Comparison of ENCODE assay signal across 16 mouse cellular contexts in the genomic region with DNA sequence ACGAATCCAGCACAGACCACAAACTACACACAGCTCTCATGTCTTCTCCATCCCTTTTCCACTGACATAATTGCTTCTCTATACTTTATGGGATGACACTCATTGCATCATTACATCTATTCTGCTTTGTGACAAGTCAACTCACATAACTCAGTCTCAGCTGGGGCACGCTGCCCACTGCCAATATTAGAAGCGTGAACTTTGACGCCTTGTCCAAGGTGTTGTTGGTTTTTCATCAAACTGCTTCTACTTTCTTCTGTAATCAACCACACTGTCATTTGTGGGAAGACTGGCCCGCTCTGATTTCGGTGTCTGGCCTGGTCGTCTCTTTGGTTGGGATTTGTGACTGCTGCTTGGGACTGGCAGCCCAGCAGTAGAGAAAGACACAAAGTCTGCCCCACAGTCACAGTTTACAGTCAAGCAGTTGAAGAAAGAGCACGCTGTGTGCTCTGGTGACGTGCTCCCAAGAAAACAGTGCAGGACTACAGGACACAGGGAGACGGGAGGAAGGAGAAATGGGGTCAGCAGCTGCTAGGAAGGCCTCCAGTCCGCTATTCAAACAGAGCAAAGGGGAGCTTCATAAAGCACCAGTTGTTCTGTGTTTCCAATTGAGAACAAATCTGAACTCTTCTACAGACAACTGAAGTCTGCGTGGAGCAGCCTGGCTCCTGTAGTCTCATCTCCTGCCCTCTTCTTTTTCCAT.
DNase-seq lines count a peak whose midpoint lies in the region; ATAC-seq and TF ChIP-seq lines count a peak whose summit lies in the region.
"Had no signal": no experiment of that assay in that cellular context is flagged by ENCODE, and none has a peak within 500 bp of the region (broad histone marks: within the 10 kb centered on the region; RNA-seq: fewer than 3 reads in every experiment).

No protein-coding gene starts in this region.

- no peak for TF ChIP-seq CTCF in hindbrain, postnatal 0 days (IDR thresholded peaks at IDR 0.05; ENCODE audit: low read depth)
- no peak for TF ChIP-seq CTCF in liver, adult 2 months (IDR thresholded peaks at IDR 0.05; ENCODE audit: low read depth, low read length)
- no peak for TF ChIP-seq CTCF in bone marrow, adult 2 months (IDR thresholded peaks at IDR 0.05; ENCODE audit: control insufficient read depth, insufficient read depth, low read length)

- no peak for TF ChIP-seq POLR2A in liver, adult 2 months (IDR thresholded peaks at IDR 0.05; ENCODE audit: extremely low read depth, insufficient read depth, low read length)
- no peak for TF ChIP-seq POLR2A in bone marrow, adult 2 months (IDR thresholded peaks at IDR 0.05; ENCODE audit: borderline replicate concordance, control insufficient read depth, low read depth, low read length)

- H3K27ac ChIP-seq in hindbrain, postnatal 0 days: peak overlapping the region; percentile 36; the same call in 1 of the 2 replicates
- H3K27ac ChIP-seq in hindbrain, embryonic 13.5 days: no peak overlapping the region
- no peak overlapping the region for H3K27ac ChIP-seq in liver, adult 2 months (replicated peaks; ENCODE audit: insufficient read depth, low read depth, low read length)
- no peak overlapping the region for H3K27ac ChIP-seq in liver, embryonic 11.5 days (ENCODE audit: low read depth, low read length)
- 0 out of 2 replicates have a peak overlapping the region, but pooled peaks have one; percentile 37 for H3K27ac ChIP-seq in bone marrow, adult 2 months (ENCODE audit: control insufficient read depth, insufficient read depth, low read depth, low read length, poor library complexity)
- H3K27ac ChIP-seq in brown adipose tissue, adult 24 weeks (replicated peaks; ENCODE audit: low read depth, low read length): peak overlapping the region; percentile 13; the same call in 1 of the 2 replicates
- H3K27ac ChIP-seq: hindbrain, embryonic 15.5 days; limb, embryonic 13.5 days; midbrain, embryonic 13.5 days had no signal

- no peaks in the 10 kb centered on the region for H3K9me3 ChIP-seq in hindbrain, postnatal 0 days (ENCODE audit: low read length)
- H3K9me3 ChIP-seq in hindbrain, embryonic 13.5 days: no peaks in the 10 kb centered on the region
- no peaks in the 10 kb centered on the region for H3K9me3 ChIP-seq in liver, embryonic 11.5 days (ENCODE audit: control insufficient read depth, low read length)
- H3K9me3 ChIP-seq: hindbrain, embryonic 15.5 days; limb, embryonic 13.5 days; midbrain, embryonic 13.5 days had no signal

- WGBS in hindbrain, postnatal 0 days: 80% methylated on average over 12 of the region's 12 CpGs
- WGBS in hindbrain, embryonic 13.5 days: 88% methylated on average over 12 of the region's 12 CpGs
- WGBS in liver, adult 2 months: 54% methylated on average over 12 of the region's 12 CpGs
- WGBS in liver, embryonic 11.5 days: 84% methylated on average over 12 of the region's 12 CpGs
- 84% methylated on average over 12 of the region's 12 CpGs for WGBS in bone marrow, adult 2 months

- no peaks in the 10 kb centered on the region for H3K36me3 ChIP-seq in hindbrain, postnatal 0 days (ENCODE audit: insufficient read depth, low read length)
- H3K36me3 ChIP-seq in hindbrain, embryonic 13.5 days: no peaks in the 10 kb centered on the region
- no peaks in the 10 kb centered on the region for H3K36me3 ChIP-seq in liver, adult 2 months (ENCODE audit: control insufficient read depth, insufficient read depth, low read length)
- no peaks in the 10 kb centered on the region for H3K36me3 ChIP-seq in liver, embryonic 11.5 days (ENCODE audit: control insufficient read depth, insufficient read depth, low read length)
- H3K36me3 ChIP-seq: hindbrain, embryonic 15.5 days; limb, embryonic 13.5 days; midbrain, embryonic 13.5 days had no signal

- H3K9ac ChIP-seq in hindbrain, postnatal 0 days (replicated peaks; ENCODE audit: low read length): no peak overlapping the region
- no peak overlapping the region for H3K9ac ChIP-seq in hindbrain, embryonic 13.5 days
- no peak overlapping the region for H3K9ac ChIP-seq in liver, adult 2 months (ENCODE audit: low read depth, low read length)
- H3K9ac ChIP-seq in liver, embryonic 11.5 days (ENCODE audit: low read depth, low read length): no peak overlapping the region
- H3K9ac ChIP-seq: hindbrain, embryonic 15.5 days; limb, embryonic 13.5 days; midbrain, embryonic 13.5 days had no signal

- H3K4me2 ChIP-seq in hindbrain, postnatal 0 days (ENCODE audit: low read depth, low read length): no peak overlapping the region
- no peak overlapping the region for H3K4me2 ChIP-seq in hindbrain, embryonic 13.5 days
- H3K4me2 ChIP-seq in liver, embryonic 11.5 days: no peak overlapping the region
- H3K4me2 ChIP-seq: hindbrain, embryonic 15.5 days; midbrain, embryonic 13.5 days had no signal

- ATAC-seq in hindbrain, postnatal 0 days: peak; percentile 32; the same call in 1 of the 2 replicates
- no peak for ATAC-seq in hindbrain, embryonic 13.5 days (ENCODE audit: low FRiP score)
- no peak for ATAC-seq in liver, embryonic 11.5 days (replicated peaks; ENCODE audit: low FRiP score)
- ATAC-seq: forebrain, embryonic 14.5 days; midbrain, embryonic 13.5 days had no signal

- H3K27me3 ChIP-seq in hindbrain, postnatal 0 days (ENCODE audit: insufficient read depth, low read length): no peaks in the 10 kb centered on the region
- H3K27me3 ChIP-seq in hindbrain, embryonic 13.5 days: no peaks in the 10 kb centered on the region
- H3K27me3 ChIP-seq in liver, adult 2 months (ENCODE audit: control insufficient read depth, insufficient read depth, low read length): no peaks in the 10 kb centered on the region
- H3K27me3 ChIP-seq in liver, embryonic 11.5 days (replicated peaks; ENCODE audit: control insufficient read depth, insufficient read depth, low read length): no peaks in the 10 kb centered on the region
- H3K27me3 ChIP-seq: hindbrain, embryonic 15.5 days; limb, embryonic 13.5 days; midbrain, embryonic 13.5 days had no signal

- peaks cover 2% of the 10 kb centered on the region; the same call in 1 of the 2 replicates for H3K79me2 ChIP-seq in liver, adult 2 months (ENCODE audit: control insufficient read depth, insufficient read depth, low read length)

- DNase-seq in hindbrain, postnatal 0 days (ENCODE audit: low spot score): no peak
- DNase-seq in liver, adult 2 months (ENCODE audit: extremely low read depth, low read depth, low spot score): peak; percentile 76
- no peak for DNase-seq in liver, embryonic 11.5 days (ENCODE audit: low spot score)
- no peak for DNase-seq in embryo, embryonic 10 days (ENCODE audit: low spot score)
- DNase-seq: cerebellum, postnatal 10 days; heart, postnatal 10 days; kidney, adult 18-20 months; spleen, adult 18-20 months had no signal

- H3K4me1 ChIP-seq in hindbrain, postnatal 0 days (ENCODE audit: insufficient read depth, low read length): no peaks in the 10 kb centered on the region
- H3K4me1 ChIP-seq in hindbrain, embryonic 13.5 days (replicated peaks): peaks cover 11% of the 10 kb centered on the region; the same call in 1 of the 2 replicates
- H3K4me1 ChIP-seq in liver, adult 2 months (ENCODE audit: control insufficient read depth, insufficient read depth, low read length): peaks cover 7% of the 10 kb centered on the region
- peaks cover 38% of the 10 kb centered on the region for H3K4me1 ChIP-seq in liver, embryonic 11.5 days (replicated peaks; ENCODE audit: control insufficient read depth, insufficient read depth, low read length)
- H3K4me1 ChIP-seq in bone marrow, adult 2 months (ENCODE audit: control insufficient read depth, insufficient read depth, low read length): peaks cover 20% of the 10 kb centered on the region
- peaks cover 17% of the 10 kb centered on the region for H3K4me1 ChIP-seq in brown adipose tissue, adult 24 weeks (ENCODE audit: control insufficient read depth, insufficient read depth, insufficient read length, low read length)
- H3K4me1 ChIP-seq: hindbrain, embryonic 15.5 days had no signal

- no peak overlapping the region for H3K4me3 ChIP-seq in hindbrain, postnatal 0 days (ENCODE audit: low read length)
- no peak overlapping the region for H3K4me3 ChIP-seq in hindbrain, embryonic 13.5 days
- no peak overlapping the region for H3K4me3 ChIP-seq in liver, adult 2 months (ENCODE audit: insufficient read depth, low read depth, low read length)
- H3K4me3 ChIP-seq in liver, embryonic 11.5 days (ENCODE audit: low read depth, low read length): no peak overlapping the region
- no peak overlapping the region for H3K4me3 ChIP-seq in bone marrow, adult 2 months (replicated peaks; ENCODE audit: control insufficient read depth, low read depth, low read length)
- H3K4me3 ChIP-seq in brown adipose tissue, adult 24 weeks (ENCODE audit: insufficient read depth, low read depth, low read length): no peak overlapping the region
- H3K4me3 ChIP-seq: hindbrain, embryonic 15.5 days; limb, embryonic 13.5 days; midbrain, embryonic 13.5 days; myocyte had no signal

Comparison
In these comparisons a context has a peak if more than half of its experiments do, and no peak if none do; other contexts are left out.
1. H3K27ac ChIP-seq: peak in hindbrain, postnatal 0 days (single experiment), bone marrow, adult 2 months (single experiment) and brown adipose tissue, adult 24 weeks (single experiment); none in hindbrain, embryonic 13.5 days (single experiment), liver, adult 2 months (single experiment) and liver, embryonic 11.5 days (single experiment).